In the genomic region with DNA sequence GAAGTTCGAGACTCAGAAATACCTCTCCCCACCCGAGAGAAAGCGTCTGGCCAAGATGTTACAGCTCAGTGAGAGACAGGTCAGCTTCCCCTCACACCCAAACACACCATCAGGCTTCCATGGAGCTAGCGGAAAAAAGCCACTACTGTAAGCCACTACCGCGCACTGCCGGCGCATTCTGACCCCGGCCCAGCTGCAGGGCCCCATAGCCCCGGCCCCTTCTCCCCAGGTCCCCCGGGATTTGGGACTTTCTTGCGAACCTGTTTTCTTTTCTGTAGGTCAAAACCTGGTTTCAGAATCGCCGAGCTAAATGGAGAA, we compare ENCODE assay signal across 10 mouse cellular contexts. TPM values are rescaled to one million over a fixed set of nuclear protein-coding genes. Genes with fewer than 3 reads are reported as not detected.
DNase-seq lines count a peak whose midpoint lies in the region; ATAC-seq lines count a peak whose summit lies in the region.
"Had no signal": no experiment of that assay in that cellular context is flagged by ENCODE, and none has a peak within 500 bp of the region (broad histone marks: within the 10 kb centered on the region; RNA-seq: fewer than 3 reads in every experiment).

No protein-coding gene starts in this region.

- no peak for DNase-seq in heart, embryonic 10.5 days (ENCODE audit: low spot score)
- no peak for DNase-seq in heart, postnatal 36 days
- DNase-seq in lung, postnatal 25 days (ENCODE audit: low spot score) = no peak
- DNase-seq in embryonic facial prominence, embryonic 10.5 days (ENCODE audit: low spot score) = peak; percentile 46
- DNase-seq in mesoderm, embryonic 11.5 days (ENCODE audit: low read depth, low spot score) = peak; percentile 19
- no peak for DNase-seq in frontal cortex, postnatal 14 days (ENCODE audit: low spot score in 2 of 2)
- DNase-seq: cerebellum, postnatal 36 days; right cerebral cortex, postnatal 25 days had no signal

- H3K9ac ChIP-seq in lung, embryonic 15.5 days = no peak overlapping the region

- no peaks in the 10 kb centered on the region for H3K9me3 ChIP-seq in heart, embryonic 10.5 days
- no peaks in the 10 kb centered on the region for H3K9me3 ChIP-seq in lung, embryonic 15.5 days
- H3K9me3 ChIP-seq in embryonic facial prominence, embryonic 10.5 days = no peaks in the 10 kb centered on the region

- peak overlapping the region; percentile 84 for H3K4me2 ChIP-seq in lung, embryonic 15.5 days

- H3K4me3 ChIP-seq in heart, embryonic 10.5 days = peak overlapping the region; percentile 32
- H3K4me3 ChIP-seq in lung, embryonic 15.5 days = peak overlapping the region; percentile 62
- H3K4me3 ChIP-seq in embryonic facial prominence, embryonic 10.5 days = 0 out of 2 replicates have a peak overlapping the region, but pooled peaks have one; percentile 13

- no peak overlapping the region for H3K27ac ChIP-seq in heart, embryonic 10.5 days
- H3K27ac ChIP-seq in lung, embryonic 15.5 days = no peak overlapping the region
- no peak overlapping the region for H3K27ac ChIP-seq in embryonic facial prominence, embryonic 10.5 days (replicated peaks)

- intact Hi-C loops in heart, postnatal 36 days (cut with DNase I) = loop anchor here (5.0 kb wide), 2 partner anchors 105 to 125 kb away; no protein-coding TSS in a partner anchor

- peaks cover 20% of the 10 kb centered on the region for H3K4me1 ChIP-seq in heart, embryonic 10.5 days
- H3K4me1 ChIP-seq in lung, embryonic 15.5 days = peaks cover 19% of the 10 kb centered on the region
- H3K4me1 ChIP-seq in embryonic facial prominence, embryonic 10.5 days = peaks cover 30% of the 10 kb centered on the region

- no peak for ATAC-seq in lung, embryonic 15.5 days (ENCODE audit: borderline replicate concordance, extremely low read depth, low FRiP score, low TSS enrichment)
- ATAC-seq in erythroid progenitor cell, adult 5-6 weeks (replicated peaks; ENCODE audit: low FRiP score, poor library complexity, severe bottlenecking) = no peak

- H3K36me3 ChIP-seq in heart, embryonic 10.5 days = no peaks in the 10 kb centered on the region
- H3K36me3 ChIP-seq in lung, embryonic 15.5 days = no peaks in the 10 kb centered on the region
- H3K36me3 ChIP-seq in embryonic facial prominence, embryonic 10.5 days (replicated peaks) = no peaks in the 10 kb centered on the region

- peaks cover 95% of the 10 kb centered on the region for H3K27me3 ChIP-seq in heart, embryonic 10.5 days (ENCODE audit: insufficient read depth, poor library complexity, severe bottlenecking)
- H3K27me3 ChIP-seq in lung, embryonic 15.5 days = peaks cover 73% of the 10 kb centered on the region
- H3K27me3 ChIP-seq in embryonic facial prominence, embryonic 10.5 days (replicated peaks; ENCODE audit: low read depth, poor library complexity, severe bottlenecking) = peaks cover 99% of the 10 kb centered on the region

- 8% methylated on average over 14 of the region's 14 CpGs for WGBS in heart, embryonic 10.5 days
- WGBS in lung, embryonic 15.5 days = 12% methylated on average over 14 of the region's 14 CpGs
- 6% methylated on average over 14 of the region's 14 CpGs for WGBS in embryonic facial prominence, embryonic 10.5 days

RNA-seq across cellular contexts. Expression of gene Hhex, which starts 2.6 kb away (rescaled TPM):
- polyA plus RNA-seq in heart, embryonic 10.5 days (2016; fragmentation: Nextera tagmentation; extraction: Ambion mirVana) = 10.6 and 26.5 TPM in 2 replicates
- total RNA-seq in heart, postnatal 36 days (2021) = 1 to 10 TPM; 3.3 to 4.4 TPM
- 32.8 and 38.0 TPM in 2 replicates for polyA plus RNA-seq in lung, embryonic 15.5 days (2015; fragmentation: Nextera tagmentation; extraction: Ambion mirVana)
- 5.3 and 5.7 TPM in 2 replicates for polyA plus RNA-seq in embryonic facial prominence, embryonic 10.5 days (2016; fragmentation: Nextera tagmentation; extraction: Ambion mirVana)
- 21.3 and 21.8 TPM in 2 replicates for total RNA-seq in erythroid progenitor cell, adult 5-6 weeks (2015; ENCODE audit: low replicate concordance)
- total RNA-seq in erythroid progenitor cell, adult 5-6 weeks (2017; ENCODE audit: low replicate concordance) = 4.4 and 5.4 TPM in 2 replicates

Comparison
In these comparisons a context has a peak if more than half of its experiments do, and no peak if none do; other contexts are left out.
1. DNase-seq: peak in embryonic facial prominence, embryonic 10.5 days (single experiment) and mesoderm, embryonic 11.5 days (single experiment); none in heart, embryonic 10.5 days (single experiment), heart, postnatal 36 days (0 of 2), lung, postnatal 25 days (single experiment) and frontal cortex, postnatal 14 days (0 of 2).
2. Peak in every context shown above with its lines, with median percentiles within 50 percentile points of each other: H3K4me3 ChIP-seq.